Mouse (Mus musculus) adrenal gland, postnatal 14 days (tissue): ENCODE results near the gene Gm10226. TPM values are rescaled to one million over a fixed set of nuclear protein-coding genes. Genes with fewer than 3 reads are reported as not detected.
A peak's percentile ranks its signal among the peaks of the same experiment; 100 is the strongest.
"Not testable (repeated sequence)": the region's sequence is repeated elsewhere in the genome, so short reads cannot be mapped to it uniquely, and the experiment has no call there.

Experiments used
- DNase-seq: peaks from one replicate; pipeline ENCODE4 v3.0.0; 2021; ENCODE audit warnings: mixed read lengths
- long read RNA-seq, 2 experiments: library from polyadenylated mRNA; stranded (forward); transcript quantifications; one replicate each; pipeline ENCODE4 v2.0.0; 2021
- total RNA-seq: library from RNA; stranded (reverse); gene quantifications from 2 replicates; pipeline ENCODE4 v1.2.3, GENCODE M21; 2021

The Gm10226 gene
- total RNA-seq: 2.9 and 3.7 TPM in 2 replicates
- long read RNA-seq, experiment 1: 0 reads
- long read RNA-seq, experiment 2: 0 reads

GRCm38 (mm10) chr17:21691560-21691959 lies at the start of gene Gm10226:
Gene Gm10226 (plus strand): TSS chr17:21691860.
- no peak for DNase-seq

- DNase-seq: peak; percentile 80
These were observed 42.9 kb upstream of the Gm10226 start for GRCm38 (mm10) chr17:21648791-21649190.

- DNase-seq: peak; percentile 44
These were observed 41.7 kb upstream of the Gm10226 start for GRCm38 (mm10) chr17:21649936-21650335.

- peak; percentile 89 for DNase-seq
These were observed 41.2 kb upstream of the Gm10226 start, which contains the start of gene Zfp983 for GRCm38 (mm10) chr17:21650364-21650907. Gene Zfp983 (plus strand): TSS chr17:21650624.

- not testable (repeated sequence) for DNase-seq
These were observed 12.8 kb upstream of the Gm10226 start for GRCm38 (mm10) chr17:21678826-21679225.

GRCm38 (mm10) chr17:21679273-21680018 lies 12.2 kb upstream of the Gm10226 start:
- DNase-seq: peak; percentile 91

- DNase-seq: not testable (repeated sequence)
These were observed 11.7 kb upstream of the Gm10226 start for GRCm38 (mm10) chr17:21680019-21680376.

- no peak for DNase-seq
These were observed 1.7 kb downstream of the Gm10226 start for GRCm38 (mm10) chr17:21693342-21693741.

GRCm38 (mm10) chr17:21696073-21696472 lies 4.4 kb downstream of the Gm10226 start:
- no peak for DNase-seq

- DNase-seq: no peak
These were observed 10.9 kb downstream of the Gm10226 start for GRCm38 (mm10) chr17:21702281-21703240.

- DNase-seq: no peak
These were observed 11.8 kb downstream of the Gm10226 start for GRCm38 (mm10) chr17:21703414-21703813.

GRCm38 (mm10) chr17:21707343-21707996 lies 15.8 kb downstream of the Gm10226 start, which contains the start of gene Zfp760:
Gene Zfp760 (plus strand): TSS chr17:21707741.
- DNase-seq: peak; percentile 90

- no peak for DNase-seq
These were observed 16.7 kb downstream of the Gm10226 start for GRCm38 (mm10) chr17:21708401-21708800.

- not testable (repeated sequence) for DNase-seq
These were observed 38.8 kb downstream of the Gm10226 start, which contains the start of gene Zfp229 for GRCm38 (mm10) chr17:21730495-21730894. Gene Zfp229 (plus strand): TSS chr17:21730795.

- DNase-seq: no peak
These were observed 41.4 kb downstream of the Gm10226 start for GRCm38 (mm10) chr17:21733049-21733448.

- DNase-seq: peak; percentile 82
These were observed 41.9 kb downstream of the Gm10226 start for GRCm38 (mm10) chr17:21733529-21734031.

Other genes with a start within 250 kb of the Gm10226 start
- gene Zfp51, start 241.5 kb upstream of the Gm10226 start, total RNA-seq: 7.1 and 8.5 TPM in 2 replicates
- 4.8 and 5.6 TPM in 2 replicates for gene Zfp53, start 202.9 kb upstream of the Gm10226 start, total RNA-seq
- 30.6 and 31.5 TPM in 2 replicates for gene Zfp52, start 156.3 kb upstream of the Gm10226 start, total RNA-seq
- 10.2 and 12.9 TPM in 2 replicates for gene Zfp948, start 124.9 kb upstream of the Gm10226 start, total RNA-seq
- gene Zfp983, start 41.2 kb upstream of the Gm10226 start, total RNA-seq: 5.4 and 5.8 TPM in 2 replicates
- gene Zfp760, start 15.9 kb downstream of the Gm10226 start, total RNA-seq: 7.1 and 8.1 TPM in 2 replicates
- gene Zfp229, start 38.9 kb downstream of the Gm10226 start, total RNA-seq: 9.9 and 12.9 TPM in 2 replicates
- 2.2 and 3.1 TPM in 2 replicates for gene Zfp820, start 153.9 kb downstream of the Gm10226 start, total RNA-seq
- gene Zfp995, start 218.1 kb downstream of the Gm10226 start, total RNA-seq: 3.2 and 6.5 TPM in 2 replicates